Mouse (Mus musculus) mesoderm, embryonic 11.5 days (tissue): ENCODE measurements around the gene Gm20388.
"Not testable (repeated sequence)": the region's sequence is repeated elsewhere in the genome, so short reads cannot be mapped to it uniquely, and the experiment has no call there.

ENCODE experiments used
- DNase-seq: peaks from one replicate; pipeline ENCODE4 v3.0.0-alpha.2; 2012; ENCODE audit warnings: low read depth, low spot score

The Gm20388 gene

GRCm38 (mm10) chr8:123248596-123248995 lies 3338.0 kb downstream of the Gm20388 start:
- no peak for DNase-seq

DNA sequence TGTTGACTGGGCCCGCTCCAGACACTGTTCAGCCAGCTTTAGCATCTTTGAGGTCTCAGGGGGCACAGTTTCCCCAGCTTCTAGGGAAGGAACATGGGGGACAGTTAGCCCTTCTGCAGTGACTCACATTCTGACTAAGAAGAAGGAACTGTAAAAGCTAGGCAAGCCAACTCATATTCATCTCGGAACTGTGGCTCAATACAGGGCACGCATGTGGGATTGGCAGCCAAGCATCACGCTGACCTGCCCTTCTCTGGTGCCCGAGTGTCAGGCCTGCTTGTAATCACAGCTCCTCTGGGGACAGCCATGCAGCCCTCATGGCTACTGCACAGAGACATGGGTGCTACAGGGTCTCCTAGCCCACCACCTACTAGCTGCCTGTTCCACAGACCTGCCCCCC lies 3340.3 kb downstream of the Gm20388 start:
- DNase-seq: no peak

DNA sequence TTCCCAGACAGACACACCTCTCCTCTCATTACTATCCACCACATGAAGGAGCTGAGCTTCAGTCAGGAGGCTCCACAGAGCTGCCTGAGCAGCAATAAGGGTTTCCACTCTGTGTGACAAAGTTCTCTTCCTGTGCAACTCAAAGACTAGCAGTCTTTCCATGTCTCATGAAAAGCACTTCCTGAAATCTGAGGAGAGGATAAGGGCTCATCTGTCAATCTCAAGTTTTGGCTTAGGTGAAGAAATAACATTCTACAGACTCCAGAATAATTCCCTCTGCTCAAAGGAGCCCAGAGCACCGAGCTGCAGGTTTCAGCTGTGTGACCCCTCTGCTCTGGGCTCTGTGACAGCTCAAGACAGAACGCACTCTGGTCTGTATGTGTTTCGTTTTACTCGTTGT lies 3342.3 kb downstream of the Gm20388 start:
- DNase-seq: no peak

GRCm38 (mm10) chr8:123253451-123254098 lies 3342.9 kb downstream of the Gm20388 start:
- DNase-seq: no peak

- DNase-seq: peak; percentile 87
Measured at GRCm38 (mm10) chr8:123254099-123254885, 3343.7 kb downstream of the Gm20388 start, which contains the start of the genes Zfp276 and Vps9d1. TSS of gene Zfp276 (plus strand) at chr8:123254195. TSS of gene Vps9d1 (minus strand) at chr8:123254348.

- DNase-seq: no peak
Measured at GRCm38 (mm10) chr8:123255170-123255569, 3344.5 kb downstream of the Gm20388 start.

DNA sequence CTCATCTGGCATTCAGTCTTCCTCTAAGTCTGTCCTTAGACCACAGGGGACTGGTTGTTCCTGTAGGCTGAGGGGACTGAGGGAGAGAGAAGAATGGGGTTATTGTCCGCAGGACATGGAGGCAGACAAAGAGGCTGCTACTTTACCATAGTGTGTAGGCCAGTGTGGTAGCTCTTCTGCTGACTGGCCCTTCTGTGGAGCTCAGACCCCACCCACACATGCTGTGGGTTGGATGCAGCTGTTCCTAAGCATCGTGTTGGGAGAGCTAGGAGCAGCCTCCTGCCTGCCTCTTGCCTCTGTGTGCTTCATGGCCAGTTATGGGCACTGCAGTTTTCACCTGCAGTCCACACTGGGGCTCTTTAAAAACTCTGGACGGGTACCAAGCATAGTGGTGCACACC lies 3346.5 kb downstream of the Gm20388 start:
- peak; percentile 24 for DNase-seq

DNA sequence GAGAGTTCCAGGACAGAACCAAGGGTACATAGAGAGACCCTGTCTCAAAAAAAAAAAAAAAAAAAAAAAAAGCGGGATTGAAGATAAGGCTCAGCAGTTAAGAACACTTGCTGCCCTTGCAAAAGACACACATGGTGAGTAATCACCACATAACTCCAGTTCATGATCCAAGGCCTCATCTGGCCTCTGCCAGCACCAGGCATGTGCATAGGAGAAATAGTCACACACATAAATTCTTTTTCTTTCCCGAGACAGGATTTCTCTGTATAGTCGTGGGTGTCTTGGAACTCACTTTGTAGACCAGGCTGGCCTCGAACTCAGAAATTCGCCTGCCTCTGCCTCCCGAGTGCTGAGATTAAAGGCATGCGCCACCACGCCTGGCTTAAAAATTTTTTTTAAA lies 3347.0 kb downstream of the Gm20388 start:
- not testable (repeated sequence) for DNase-seq

- peak; percentile 47 for DNase-seq
Measured at GRCm38 (mm10) chr8:123267926-123268656, 3357.4 kb downstream of the Gm20388 start.

DNA sequence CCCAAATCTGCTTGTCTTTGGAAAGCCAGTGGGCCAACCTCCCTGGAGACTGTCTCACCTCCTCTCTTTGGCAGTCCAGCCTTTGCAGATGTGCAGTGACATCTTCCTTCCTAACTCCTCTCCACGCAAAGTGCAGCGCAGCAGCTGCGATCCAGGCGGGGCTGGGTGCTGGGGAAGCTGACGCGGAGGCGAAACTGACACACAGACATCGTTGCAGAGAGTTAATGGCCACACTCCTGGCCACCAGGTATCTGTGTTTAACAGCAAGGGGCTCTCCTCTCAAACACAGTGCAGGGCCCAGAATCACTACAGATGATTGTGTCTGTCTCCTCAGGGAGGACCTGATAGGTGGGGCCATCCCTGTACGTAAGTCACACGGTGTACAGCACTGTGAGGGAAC lies 3360.5 kb downstream of the Gm20388 start:
- no peak for DNase-seq

DNA sequence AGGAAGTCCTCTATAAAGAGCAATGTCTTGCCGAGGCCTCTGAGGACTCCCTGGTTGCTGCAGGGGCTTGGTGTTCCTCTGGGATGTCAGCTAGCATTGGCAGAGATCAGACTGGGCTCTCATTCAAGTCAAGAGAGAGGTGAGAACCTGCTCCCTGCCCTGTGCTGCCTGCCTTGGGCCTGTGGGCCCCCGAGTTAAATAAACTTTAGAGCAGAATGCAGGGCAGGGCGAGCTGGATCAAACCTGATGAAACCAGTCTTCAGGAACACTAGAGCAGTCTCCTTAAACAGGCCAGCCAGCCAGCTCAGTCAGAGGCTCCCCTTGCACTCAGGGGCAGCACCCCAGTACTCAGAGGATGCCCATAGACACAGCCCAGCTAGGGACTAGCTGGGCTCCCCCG lies 3361.3 kb downstream of the Gm20388 start:
- DNase-seq: no peak

- DNase-seq: no peak
Measured at GRCm38 (mm10) chr8:123274447-123274846, 3363.8 kb downstream of the Gm20388 start.

- DNase-seq: no peak
Measured at GRCm38 (mm10) chr8:123275096-123275495, 3364.5 kb downstream of the Gm20388 start.

- no peak for DNase-seq
Measured at GRCm38 (mm10) chr8:123278445-123278844, 3367.8 kb downstream of the Gm20388 start.

- DNase-seq: no peak
Measured at GRCm38 (mm10) chr8:123279828-123280227, 3369.2 kb downstream of the Gm20388 start.

GRCm38 (mm10) chr8:123280302-123281094 lies 3369.9 kb downstream of the Gm20388 start:
- no peak for DNase-seq

- DNase-seq: not testable (repeated sequence)
Measured at GRCm38 (mm10) chr8:123282994-123283393, 3372.4 kb downstream of the Gm20388 start.

GRCm38 (mm10) chr8:123283991-123284390 lies 3373.3 kb downstream of the Gm20388 start:
- DNase-seq: no peak

DNA sequence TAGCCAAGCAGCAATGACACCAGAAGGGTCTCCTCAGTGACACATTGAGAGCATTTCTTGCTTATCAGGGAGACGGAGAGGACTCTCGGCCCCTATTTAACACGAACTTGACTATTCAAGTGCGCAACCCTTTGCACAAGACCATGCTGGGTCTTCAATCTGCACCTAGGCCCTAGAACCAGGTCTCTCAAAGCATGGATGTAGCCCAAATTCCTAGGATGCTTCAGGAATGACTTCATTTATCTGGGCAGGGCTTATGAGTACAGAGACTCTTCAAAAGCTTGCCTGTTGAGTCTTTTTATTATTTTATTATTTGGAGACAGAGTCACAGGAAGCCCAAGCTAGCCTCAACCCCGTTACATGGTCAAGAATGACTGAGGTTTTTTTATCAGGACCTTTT lies 3373.9 kb downstream of the Gm20388 start:
- DNase-seq: no peak

DNA sequence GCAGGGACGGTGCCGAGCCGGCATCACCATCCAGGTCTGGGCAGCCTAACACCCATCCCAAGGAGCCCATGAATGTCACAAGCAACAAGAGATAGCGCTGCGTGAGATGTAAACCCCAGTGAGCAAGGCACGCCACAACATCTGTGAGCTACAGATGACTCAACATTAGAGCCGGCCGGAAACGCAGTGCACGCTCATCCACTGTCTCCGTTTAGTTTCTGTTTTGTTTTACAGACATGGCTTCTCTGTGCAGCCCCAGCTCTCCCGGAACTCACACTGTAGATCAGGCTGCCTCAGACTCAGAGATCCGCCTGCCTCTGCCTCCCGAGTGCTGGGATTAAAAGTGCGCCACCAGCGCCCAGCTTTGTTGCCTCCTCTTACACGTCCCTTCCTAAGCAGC lies 3376.7 kb downstream of the Gm20388 start:
- DNase-seq: no peak

DNA sequence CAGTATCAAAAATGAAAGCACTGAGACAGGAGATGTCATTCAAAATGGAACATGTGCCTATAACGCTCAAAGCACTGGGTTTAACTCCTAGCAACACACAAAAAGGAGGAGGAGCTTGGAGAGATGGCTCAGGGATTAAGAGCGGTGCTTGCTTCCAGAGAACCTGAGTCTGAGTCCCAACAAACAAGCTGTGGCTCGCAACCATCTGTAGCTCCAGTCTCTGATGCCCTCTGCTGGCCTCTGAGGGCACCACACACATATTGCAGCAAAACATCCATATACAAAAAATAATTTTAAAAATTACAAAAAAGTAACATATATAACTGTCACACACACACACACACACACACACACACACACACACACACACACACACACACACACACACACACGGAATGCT lies 3379.5 kb downstream of the Gm20388 start:
- peak; percentile 25 for DNase-seq
